Mouse (Mus musculus) adrenal gland, adult 8-10 months (tissue): Measurements from ENCODE around the gene Arhgef1. TPM values are rescaled to one million over a fixed set of nuclear protein-coding genes. Genes with fewer than 3 reads are reported as not detected.

Source experiments
- DNase-seq: peaks from one replicate; pipeline ENCODE4 v3.0.0; 2022
- total RNA-seq, 4 experiments: library from RNA; stranded (reverse); gene quantifications; 2 replicates each; pipeline ENCODE4 v1.2.4; 2022

Arhgef1 gene
- 100 to 1,000 TPM in 2 of 4 experiments, 10 to 100 TPM in 2; 70.6 to 172 (median 113) TPM for total RNA-seq

GRCm38 (mm10) chr7:24902630-24903443 is at the start of gene Arhgef1:
Gene Arhgef1 (plus strand): TSS chr7:24902912.
- DNase-seq, result peak; percentile 47

GRCm38 (mm10) chr7:24853233-24853563 is 49.5 kb upstream of the Arhgef1 start:
- DNase-seq, result no peak

DNA sequence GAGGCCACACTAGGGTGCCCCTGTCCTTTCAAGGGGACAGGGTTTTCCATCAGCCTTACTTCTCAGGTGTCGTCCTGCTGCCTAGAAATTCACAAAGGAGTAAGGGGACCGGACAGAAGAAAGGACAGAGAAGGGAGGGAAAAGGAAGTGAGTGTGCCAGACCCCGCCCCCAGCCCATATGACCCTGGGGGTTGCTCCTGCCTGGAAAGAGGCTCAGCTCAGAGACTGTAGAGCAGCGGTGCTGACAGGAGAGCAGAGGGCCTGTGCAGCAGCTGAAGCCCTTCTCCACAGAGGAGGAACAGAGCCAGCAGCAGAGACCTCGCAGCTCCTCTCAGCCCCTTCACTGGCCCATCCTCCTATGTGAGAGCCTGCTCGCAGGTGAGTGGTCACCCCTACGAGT is 49.0 kb upstream of the Arhgef1 start:
- no peak for DNase-seq

GRCm38 (mm10) chr7:24856460-24857120 is 46.1 kb upstream of the Arhgef1 start:
- no peak for DNase-seq

GRCm38 (mm10) chr7:24859234-24859633 is 43.5 kb upstream of the Arhgef1 start:
- DNase-seq, result no peak

DNA sequence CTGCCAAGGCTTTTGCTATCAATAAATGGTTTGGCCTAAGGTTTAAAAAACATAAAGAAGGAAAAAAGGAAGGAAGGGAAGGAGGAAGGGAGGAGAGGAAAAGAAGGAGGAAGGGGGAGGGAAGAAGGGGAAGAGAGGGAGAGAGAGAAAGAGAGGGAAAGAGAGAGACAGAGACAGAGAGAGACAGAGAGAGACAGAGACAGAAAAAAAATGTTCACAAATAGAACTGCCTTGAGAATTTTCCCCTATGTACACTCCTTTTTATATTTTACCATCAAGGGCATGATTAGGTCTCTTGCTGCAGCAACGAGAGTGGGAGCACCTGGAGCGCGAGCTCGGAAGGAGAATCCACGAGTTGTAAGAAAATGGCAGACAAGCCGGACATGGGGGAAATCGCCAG is 40.8 kb upstream of the Arhgef1 start, which contains the start of gene Gm9844:
TSS of gene Gm9844 (plus strand) at position 301 of the 400 bp plus-strand sequence.
- DNase-seq, result no peak

GRCm38 (mm10) chr7:24862853-24863252 is 39.9 kb upstream of the Arhgef1 start:
- DNase-seq, result no peak

- no peak for DNase-seq
Measured at GRCm38 (mm10) chr7:24864156-24864555, 38.6 kb upstream of the Arhgef1 start.

- no peak for DNase-seq
Measured at GRCm38 (mm10) chr7:24869080-24869479, 33.6 kb upstream of the Arhgef1 start.

DNA sequence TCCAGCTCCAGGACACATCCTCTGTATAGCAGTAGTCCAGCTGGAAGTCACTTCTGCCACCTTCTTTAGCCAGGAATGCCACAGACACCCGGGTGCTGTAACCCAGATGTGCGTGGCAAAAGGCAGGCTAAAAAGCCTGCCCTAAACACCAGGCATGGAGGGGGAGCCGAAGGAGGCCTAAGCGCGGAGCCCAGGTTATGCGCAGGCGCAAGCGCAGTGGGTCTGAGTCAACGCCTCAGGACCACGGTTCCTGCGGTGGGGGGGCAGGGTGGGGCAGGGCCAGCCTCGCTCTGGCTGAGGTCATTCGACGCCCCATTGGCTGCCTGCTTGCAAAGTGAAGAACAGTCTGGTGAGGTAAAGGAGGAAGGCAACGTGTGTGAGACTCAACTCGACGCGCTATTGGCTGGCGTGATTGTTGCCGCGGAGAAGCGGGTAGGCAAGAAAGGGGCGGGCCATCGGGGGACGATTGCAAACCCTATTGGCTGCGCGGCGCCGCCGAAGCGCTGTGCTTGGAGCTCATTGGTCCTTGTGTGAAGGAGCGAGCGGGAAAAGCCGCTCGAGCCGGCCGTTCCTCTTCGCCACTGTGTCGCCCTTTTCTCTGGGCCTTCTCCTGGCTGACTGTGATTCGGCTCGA is 33.1 kb upstream of the Arhgef1 start, which contains the start of the genes Lypd4 and Dmrtc2:
TSS of gene Lypd4 (minus strand) at position 410 of the 634 bp plus-strand sequence.
TSS of gene Dmrtc2 (plus strand) at position 526 of the 634 bp plus-strand sequence.
- no peak for DNase-seq

GRCm38 (mm10) chr7:24877588-24877987 is 25.1 kb upstream of the Arhgef1 start:
- DNase-seq, result no peak

DNA sequence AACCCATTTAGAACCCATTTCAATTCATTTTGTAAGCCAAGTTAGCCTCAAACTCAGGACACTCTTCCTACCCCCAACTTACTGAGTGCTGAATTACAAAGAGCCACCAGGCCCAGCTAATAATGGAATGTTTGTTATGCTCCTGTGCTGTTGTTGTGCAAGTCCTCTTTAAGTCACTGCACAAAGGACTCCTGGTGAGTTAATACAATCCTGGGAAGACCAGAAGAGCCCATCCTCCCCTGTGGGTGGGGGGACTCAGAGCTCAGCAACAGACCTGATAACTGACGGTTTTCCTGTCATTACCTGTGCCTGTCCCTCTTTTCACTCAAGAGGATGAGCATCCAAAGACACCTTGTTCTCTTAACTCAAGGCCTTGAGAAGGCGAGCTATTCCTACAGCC is 23.1 kb upstream of the Arhgef1 start:
- no peak for DNase-seq

DNA sequence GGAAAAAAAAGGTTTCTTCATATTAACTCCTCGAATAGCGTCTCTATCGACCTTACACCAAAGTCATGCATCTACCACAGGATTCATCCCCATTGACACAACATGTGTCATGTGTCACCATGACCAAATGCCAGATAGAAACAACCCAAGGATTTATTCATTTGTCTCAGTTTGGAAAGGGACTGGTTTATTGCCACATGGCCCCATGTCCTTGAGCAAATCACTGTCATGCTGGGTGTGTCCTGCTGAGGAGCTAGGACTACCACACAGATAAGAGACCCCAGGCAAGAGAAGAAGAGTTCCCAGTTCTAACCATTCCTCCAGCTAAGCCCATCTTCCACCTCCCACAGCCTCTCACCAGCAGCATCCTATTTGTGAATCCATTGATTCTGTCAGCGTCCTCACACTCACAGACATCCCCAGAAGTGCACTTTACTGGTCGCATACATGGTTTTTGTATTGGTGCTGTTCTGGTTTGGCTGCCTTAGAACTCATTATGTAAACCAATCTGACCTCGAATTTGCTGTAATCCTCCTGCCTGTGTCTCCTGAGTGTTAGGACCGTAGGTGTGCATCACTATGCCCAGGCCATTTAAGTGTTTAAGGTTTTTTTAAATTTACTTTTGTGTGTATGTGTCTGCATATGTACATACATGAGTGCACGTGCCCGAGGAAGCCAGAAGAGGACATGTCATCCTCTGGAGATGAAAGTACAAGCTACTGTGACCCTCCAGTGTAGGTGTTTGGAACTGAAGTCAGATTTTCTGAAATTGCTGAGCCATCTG is 20.1 kb upstream of the Arhgef1 start:
- peak; percentile 72 for DNase-seq

GRCm38 (mm10) chr7:24883896-24884692 is 18.6 kb upstream of the Arhgef1 start, which contains the start of gene Rps19:
Gene Rps19 (plus strand): TSS chr7:24884371.
- DNase-seq, result peak; percentile 99

DNA sequence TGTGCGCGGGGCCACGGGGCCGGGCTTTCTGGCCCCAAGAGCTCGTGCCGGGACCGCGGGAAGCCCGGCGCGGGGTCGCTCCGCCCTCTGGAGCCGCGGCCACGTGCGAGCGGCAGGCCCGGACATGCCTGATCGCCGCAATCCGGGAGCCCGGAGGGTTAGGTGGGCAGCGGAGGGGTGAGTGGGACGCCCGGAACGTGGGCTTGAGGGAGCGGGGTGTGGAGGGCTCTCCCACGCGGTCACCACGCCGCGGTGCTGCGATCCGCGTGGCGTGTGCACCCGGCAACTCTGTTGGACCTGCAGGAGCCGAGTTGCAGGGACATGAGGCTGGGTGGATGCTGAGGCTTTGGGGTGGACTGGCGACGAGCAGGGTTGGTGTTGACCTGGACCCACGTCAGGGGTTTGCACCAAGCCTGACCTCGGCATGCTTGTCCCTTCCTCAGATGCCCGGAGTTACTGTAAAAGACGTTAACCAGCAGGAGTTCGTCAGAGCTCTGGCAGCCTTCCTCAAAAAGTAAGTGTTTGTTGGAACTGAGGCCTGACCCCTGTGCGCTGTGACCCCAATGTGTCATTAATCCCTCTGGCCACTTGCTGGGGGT is 17.9 kb upstream of the Arhgef1 start:
- no peak for DNase-seq

GRCm38 (mm10) chr7:24885468-24886307 is 17.0 kb upstream of the Arhgef1 start:
- no peak for DNase-seq

GRCm38 (mm10) chr7:24886308-24886633 is 16.4 kb upstream of the Arhgef1 start:
- no peak for DNase-seq

DNA sequence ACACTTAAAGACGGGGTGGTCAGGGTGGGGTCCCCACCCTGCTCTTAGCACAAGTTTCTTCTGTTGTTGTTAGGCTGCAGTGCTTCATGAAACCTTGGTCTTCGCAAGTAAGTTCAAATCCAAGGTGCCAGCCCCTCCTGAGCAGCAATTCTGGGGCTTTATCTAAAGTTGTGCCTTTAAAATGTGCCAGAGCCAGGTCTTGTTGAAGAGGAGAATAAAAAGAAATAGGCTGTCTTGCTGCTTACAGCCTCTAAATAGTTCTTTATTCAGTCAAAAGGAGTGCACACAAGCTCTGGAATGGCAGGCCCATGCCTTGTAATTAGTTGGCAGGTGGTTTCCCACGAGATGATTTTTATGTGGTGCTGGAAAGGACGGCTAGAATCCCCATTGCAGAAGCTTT is 15.6 kb upstream of the Arhgef1 start:
- no peak for DNase-seq

DNA sequence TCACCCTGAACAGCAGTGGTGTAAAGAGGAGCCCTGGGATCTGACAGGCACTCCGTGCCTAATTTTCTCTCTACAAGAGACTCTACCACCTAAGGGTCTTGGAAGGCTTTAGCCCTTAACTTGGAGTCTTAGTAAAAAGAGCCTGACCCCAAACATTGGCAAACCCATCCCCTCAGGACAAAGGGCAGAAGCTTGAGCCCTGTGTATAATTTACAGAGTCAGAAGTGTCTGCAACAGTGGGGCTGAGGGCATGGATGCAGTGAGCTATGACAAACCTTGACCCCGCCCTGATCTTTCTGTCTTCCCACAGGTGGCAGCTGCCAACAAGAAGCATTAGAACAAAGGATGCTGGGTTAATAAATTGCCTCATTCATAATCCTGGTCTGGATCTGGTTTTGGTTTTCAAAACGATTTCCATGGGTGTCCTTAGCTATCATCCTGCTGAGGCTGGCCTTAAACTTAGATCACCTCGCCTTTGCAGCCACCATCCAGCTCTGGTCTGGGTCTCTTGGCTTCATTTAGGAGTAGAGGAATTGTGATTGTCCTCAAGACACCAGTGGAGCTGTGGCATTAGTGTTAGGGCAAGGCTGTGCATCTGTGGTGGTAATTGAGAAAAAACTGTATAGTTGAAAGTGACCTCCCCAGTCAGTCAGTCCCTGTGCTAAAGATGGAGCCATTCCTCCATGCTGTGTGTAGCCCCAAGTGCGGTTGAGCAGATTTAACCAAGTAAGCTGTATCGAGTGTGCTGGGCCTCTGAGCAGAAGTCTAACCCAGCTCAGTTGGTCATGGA is 13.1 kb upstream of the Arhgef1 start:
- DNase-seq, result no peak
